Mouse (Mus musculus) spleen, adult 10 weeks (tissue): ENCODE measurements around the gene Spp1. TPM values are rescaled to one million over a fixed set of nuclear protein-coding genes. Genes with fewer than 3 reads are reported as not detected.

Experiments used
- polyA plus RNA-seq: library from polyadenylated mRNA; stranded (reverse); fragments of 350-450 nt; fragmentation: Illumina TruSeq; extraction: RNeasy Lipid Tissue Mini Kit (QIAGEN cat#74804); gene quantifications from one replicate; pipeline ENCODE4 v1.2.3, GENCODE M21; 2015; ENCODE audit warnings: low replicate concordance; ENCODE audit not compliant: insufficient read depth

Gene Spp1
- polyA plus RNA-seq = 0.84 TPM

GRCm38 (mm10) chr5:104434835-104435301 is at the start of gene Spp1:
TSS of gene Spp1 (plus strand) at chr5:104435118.

GRCm38 (mm10) chr5:104458832-104459705 is 24.2 kb downstream of the Spp1 start, which contains the start of gene Pkd2:
TSS of gene Pkd2 (plus strand) at chr5:104459450.

Other genes with a start within 250 kb of the Spp1 start
- gene Dmp1, start 232.5 kb upstream of the Spp1 start, polyA plus RNA-seq = 0.15 TPM
- not detected for gene Ibsp, start 135.9 kb upstream of the Spp1 start, polyA plus RNA-seq
- not detected for gene Mepe, start 109.8 kb upstream of the Spp1 start, polyA plus RNA-seq
- 17.3 TPM for gene Pkd2, start 24.3 kb downstream of the Spp1 start, polyA plus RNA-seq
- gene BC005561, start 73.2 kb downstream of the Spp1 start, polyA plus RNA-seq = 8.0 TPM